Mouse (Mus musculus): ENCODE data around the gene Acsbg2.

DNA sequence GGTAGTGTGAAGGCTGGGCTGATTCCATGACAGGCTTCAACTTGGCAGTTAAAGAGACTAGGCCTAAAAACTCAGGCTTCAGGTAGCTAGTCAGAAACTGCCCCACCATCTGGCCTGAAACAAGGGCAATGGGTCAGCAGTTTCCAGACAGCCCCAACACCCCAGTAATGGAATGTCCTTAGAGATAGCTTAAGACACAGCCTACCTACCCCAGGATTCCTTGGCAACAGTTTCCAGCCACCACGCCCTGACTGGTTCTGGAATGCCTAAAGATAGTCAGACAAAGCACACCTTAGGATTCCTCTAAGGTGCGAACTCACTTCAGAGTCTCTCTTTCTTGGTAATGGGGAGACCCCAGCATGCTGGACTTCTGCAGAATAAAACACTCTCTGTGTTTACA lies 51.9 kb downstream of the Acsbg2 start:
- no peak for TF ChIP-seq CTCF (IDR thresholded peaks at IDR 0.05; ENCODE audit: borderline replicate concordance, insufficient read depth, low read length)
- TF ChIP-seq POLR2A (IDR thresholded peaks at IDR 0.05; ENCODE audit: low read depth, low read length): no peak

Data from embryonic fibroblast, embryonic 13.5 days (primary cell).